Mouse (Mus musculus): ENCODE results near the gene Ambra1.

GRCm38 (mm10) chr2:91729571-91729970 lies 363 bp upstream of the Ambra1 start:
- TF ChIP-seq ZMIZ1 (IDR thresholded peaks at IDR 0.05; ENCODE audit: low read depth, low read length), result no peak
- TF ChIP-seq EP300 (IDR thresholded peaks at IDR 0.05; ENCODE audit: low read length), result no peak
- TF ChIP-seq POLR2A (IDR thresholded peaks at IDR 0.05; ENCODE audit: low read depth, low read length), result no peak
- no peak for TF ChIP-seq CTCF (conservative IDR thresholded peaks at IDR 0.05 in 1 of 2, IDR thresholded peaks at IDR 0.05 in 1 of 2; ENCODE audit: low read depth in 2 of 2, low read length in 2 of 2)
- TF ChIP-seq UBTF (IDR thresholded peaks at IDR 0.05; ENCODE audit: low read depth, low read length), result no peak
- no peak for TF ChIP-seq ETS1 (conservative IDR thresholded peaks at IDR 0.05; ENCODE audit: low read depth, low read length)
- TF ChIP-seq TCF12 (IDR thresholded peaks at IDR 0.05; ENCODE audit: low read depth, low read length), result no peak
- no peak for TF ChIP-seq RCOR1 (conservative IDR thresholded peaks at IDR 0.05; ENCODE audit: low read depth, low read length)
- TF ChIP-seq POLR2AphosphoS2 (IDR thresholded peaks at IDR 0.05; ENCODE audit: low read depth, low read length), result no peak
- TF ChIP-seq E2F4 (IDR thresholded peaks at IDR 0.05; ENCODE audit: insufficient replicate concordance, low read depth, low read length), result no peak
- no peak for TF ChIP-seq NRF1 (IDR thresholded peaks at IDR 0.05; ENCODE audit: low read depth, low read length)
- no peak for TF ChIP-seq ELF1 (IDR thresholded peaks at IDR 0.05; ENCODE audit: low read depth, low read length)
- no peak for TF ChIP-seq USF2 (conservative IDR thresholded peaks at IDR 0.05; ENCODE audit: low read depth, low read length)
- TF ChIP-seq MYC (IDR thresholded peaks at IDR 0.05; ENCODE audit: low read depth, low read length), result no peak
